Mouse (Mus musculus): ENCODE measurements around the gene Ndufs6.

DNA sequence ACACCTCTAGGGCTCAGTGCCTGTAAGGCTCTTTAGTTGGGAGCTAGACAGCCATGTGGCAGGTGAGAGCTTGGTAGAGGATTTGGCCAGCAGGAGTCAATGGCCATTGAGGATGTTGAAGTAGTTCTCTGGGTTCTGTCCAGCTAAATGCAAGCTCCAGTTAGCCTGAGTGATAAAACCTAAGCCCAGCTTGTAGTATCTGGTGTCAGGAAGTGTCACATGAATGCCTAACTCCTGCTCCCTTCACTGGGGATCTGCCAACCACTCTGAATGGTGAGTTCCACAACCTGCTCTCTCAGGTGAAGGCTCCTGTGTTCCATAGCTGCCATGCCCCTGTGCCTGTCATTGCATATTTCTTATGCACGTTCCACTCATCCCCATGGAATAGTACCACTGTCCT, 44.8 kb downstream of the Ndufs6 start:
- TF ChIP-seq CTCF (IDR thresholded peaks at IDR 0.05; ENCODE audit: low read depth) (no peak), EP300 (IDR thresholded peaks at IDR 0.05; ENCODE audit: low read depth) (no peak)
